Mouse (Mus musculus) left cerebral cortex, postnatal 4 days (tissue): ENCODE measurements around the gene Zdhhc5. TPM values are rescaled to one million over a fixed set of nuclear protein-coding genes. Genes with fewer than 3 reads are reported as not detected.

Experiments
- DNase-seq: peaks from one replicate; pipeline ENCODE4 v3.0.0-alpha.2; 2022
- intact Hi-C: fragments of 180-260 bp; cut with DNase I; formaldehyde crosslinking; loops from one replicate; pipeline ENCODE4 v1.15.1; 2025
- microRNA-seq: library from miRNA; unstranded; fragments of <30 nt; microRNA quantifications from one replicate; pipeline ENCODE4 v1.2.0, GENCODE M21; 2022
- total RNA-seq, 2 experiments: library from RNA; stranded (reverse); gene quantifications; 2 replicates each; pipeline ENCODE4 v1.2.3; 2021

The Zdhhc5 gene
- total RNA-seq, 2 experiments from 2014 or later: 34.2 to 34.8 TPM

DNA sequence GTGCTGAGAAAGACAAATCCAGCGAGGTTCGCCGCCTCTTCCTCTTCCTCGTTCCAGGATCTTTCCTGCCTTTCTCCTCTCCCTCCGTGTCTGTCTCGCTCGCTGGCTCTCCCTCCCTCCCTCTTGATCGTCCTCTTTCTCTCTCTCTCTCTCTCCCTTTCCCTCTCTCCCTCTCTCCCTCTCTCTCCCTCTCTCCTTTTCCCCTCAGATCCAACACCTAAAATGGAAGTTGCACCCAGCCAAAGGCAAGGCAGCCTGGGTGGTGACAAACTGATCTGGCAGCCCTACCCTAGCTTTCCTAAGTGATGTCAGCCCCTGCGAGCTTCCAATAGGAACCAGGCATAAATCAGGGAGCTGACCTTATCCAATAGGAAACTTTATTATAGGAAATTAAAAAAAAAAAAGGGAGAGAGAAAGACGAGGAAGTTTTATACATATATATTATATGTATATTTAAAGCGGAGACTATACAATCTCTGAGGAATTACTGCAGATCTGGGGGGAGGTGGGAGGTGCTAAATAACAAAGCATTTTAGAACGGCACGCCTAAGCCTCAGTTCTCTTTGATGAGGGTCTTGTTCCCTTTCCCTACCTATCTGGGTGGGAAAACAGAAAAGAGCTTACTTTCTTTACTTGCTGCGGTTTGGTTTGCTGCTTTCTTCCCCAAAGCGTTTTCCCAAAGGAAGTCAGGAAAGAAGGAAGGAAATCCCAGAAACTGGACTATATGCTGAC is 64.3 kb downstream of the Zdhhc5 start, which contains the start of gene Ctnnd1:
Gene Ctnnd1 (minus strand): TSS at position 302 of the 732 bp plus-strand sequence.
- intact Hi-C loops: no loop called here
- DNase-seq: peak; percentile 82

DNA sequence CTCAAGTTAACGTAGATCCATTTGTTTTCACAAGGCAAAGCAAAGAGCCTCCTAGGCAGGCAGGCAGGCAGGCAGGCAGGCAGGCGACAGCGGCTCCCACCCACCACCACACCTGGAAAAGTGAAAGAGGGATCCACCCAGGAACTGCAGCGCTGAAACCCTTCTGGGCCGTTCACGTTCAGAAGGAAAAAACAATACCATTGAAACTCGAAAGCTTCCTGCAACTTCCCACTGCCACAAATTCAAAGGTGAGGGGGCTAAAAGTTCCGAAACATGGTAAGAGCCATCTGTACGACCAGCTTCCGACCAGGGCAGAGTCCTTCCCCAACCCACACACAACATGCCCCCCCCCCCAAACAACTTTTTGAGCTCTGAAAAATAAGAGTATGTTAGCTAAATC is 65.3 kb downstream of the Zdhhc5 start:
- intact Hi-C loops: no loop called here
- no peak for DNase-seq

DNA sequence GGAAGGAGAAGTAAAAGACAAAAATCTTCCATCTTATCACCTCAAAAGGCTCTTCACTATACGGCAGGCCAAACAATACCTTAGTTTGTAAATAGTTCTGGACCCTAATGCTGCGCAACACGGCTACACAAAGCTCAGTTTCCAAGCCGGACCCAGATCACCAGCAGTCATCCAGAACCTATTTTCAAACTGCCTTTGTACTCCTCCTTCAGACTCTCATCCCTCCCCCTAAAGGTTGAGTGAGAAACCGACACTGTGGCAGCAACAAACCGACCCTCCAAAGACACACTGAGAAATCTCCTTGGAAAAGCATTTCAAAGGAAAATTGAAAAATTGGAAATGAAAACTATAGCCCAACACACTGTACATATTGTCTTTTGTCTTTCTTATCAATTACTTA is 66.6 kb downstream of the Zdhhc5 start:
- intact Hi-C loops: no loop called here
- DNase-seq: no peak

DNA sequence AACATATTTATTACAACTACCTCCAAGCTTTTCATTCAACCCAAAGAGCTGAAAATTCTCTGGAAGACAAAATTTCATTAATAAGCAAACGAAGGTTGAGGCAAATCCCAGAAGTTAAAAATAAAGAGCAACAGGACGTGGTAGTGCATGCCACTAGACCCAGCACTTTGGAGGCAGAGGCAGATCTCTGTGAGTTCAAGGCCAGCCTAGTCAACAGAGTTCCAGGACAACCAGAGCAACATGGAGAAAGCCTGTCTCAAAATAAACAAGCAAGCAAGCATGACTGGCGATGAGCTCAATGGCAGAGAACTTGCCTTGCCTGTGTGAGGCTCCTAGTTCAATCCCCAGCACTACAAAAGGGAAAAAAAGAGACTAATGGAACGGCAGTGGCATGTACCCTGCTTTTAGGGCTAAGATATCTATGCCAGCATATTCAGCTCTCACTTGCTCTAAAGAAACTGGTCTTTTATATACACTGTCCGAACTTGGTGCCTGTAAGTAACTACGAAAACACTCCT is 67.9 kb downstream of the Zdhhc5 start:
- no peak for DNase-seq
- intact Hi-C loops: no loop called here

DNA sequence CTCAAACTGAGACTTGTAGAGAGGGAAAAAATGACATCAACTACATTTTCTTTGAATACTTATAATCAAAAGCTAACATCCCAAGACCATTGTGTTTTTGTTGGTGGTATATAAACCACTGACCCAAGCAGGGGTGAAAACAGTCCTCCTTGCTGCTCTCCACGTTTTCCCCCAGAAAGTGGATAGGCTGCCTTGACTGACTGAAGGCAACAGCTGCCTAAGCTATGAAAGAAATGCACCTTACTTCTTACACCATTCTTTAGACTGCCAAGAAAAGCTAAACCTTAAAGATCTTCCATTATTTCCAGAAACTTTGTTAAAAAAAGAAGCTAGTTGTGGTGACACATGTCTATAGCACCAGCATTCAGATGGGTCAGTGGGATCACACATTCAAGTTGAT is 68.8 kb downstream of the Zdhhc5 start:
- DNase-seq: no peak
- intact Hi-C loops: no loop called here

DNA sequence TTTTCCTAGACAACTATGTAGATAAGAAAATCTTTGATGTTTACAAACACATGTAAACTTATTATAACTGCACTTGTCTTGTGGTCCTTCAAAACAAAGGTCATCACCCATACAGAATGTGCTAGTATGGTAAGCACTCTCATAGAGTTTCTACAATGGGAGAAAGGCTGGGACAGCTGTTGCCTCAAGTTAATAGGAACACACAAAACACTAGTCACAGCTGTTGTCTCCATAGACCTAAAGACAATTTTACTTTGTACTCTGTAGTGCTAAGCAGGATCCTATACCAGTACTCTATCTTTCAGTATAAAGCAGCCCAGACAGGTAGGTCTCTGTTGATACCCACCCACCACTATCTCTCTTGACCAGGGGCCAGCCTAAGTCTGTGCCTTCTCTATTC is 74.1 kb downstream of the Zdhhc5 start:
- no peak for DNase-seq
- intact Hi-C loops: no loop called here

DNA sequence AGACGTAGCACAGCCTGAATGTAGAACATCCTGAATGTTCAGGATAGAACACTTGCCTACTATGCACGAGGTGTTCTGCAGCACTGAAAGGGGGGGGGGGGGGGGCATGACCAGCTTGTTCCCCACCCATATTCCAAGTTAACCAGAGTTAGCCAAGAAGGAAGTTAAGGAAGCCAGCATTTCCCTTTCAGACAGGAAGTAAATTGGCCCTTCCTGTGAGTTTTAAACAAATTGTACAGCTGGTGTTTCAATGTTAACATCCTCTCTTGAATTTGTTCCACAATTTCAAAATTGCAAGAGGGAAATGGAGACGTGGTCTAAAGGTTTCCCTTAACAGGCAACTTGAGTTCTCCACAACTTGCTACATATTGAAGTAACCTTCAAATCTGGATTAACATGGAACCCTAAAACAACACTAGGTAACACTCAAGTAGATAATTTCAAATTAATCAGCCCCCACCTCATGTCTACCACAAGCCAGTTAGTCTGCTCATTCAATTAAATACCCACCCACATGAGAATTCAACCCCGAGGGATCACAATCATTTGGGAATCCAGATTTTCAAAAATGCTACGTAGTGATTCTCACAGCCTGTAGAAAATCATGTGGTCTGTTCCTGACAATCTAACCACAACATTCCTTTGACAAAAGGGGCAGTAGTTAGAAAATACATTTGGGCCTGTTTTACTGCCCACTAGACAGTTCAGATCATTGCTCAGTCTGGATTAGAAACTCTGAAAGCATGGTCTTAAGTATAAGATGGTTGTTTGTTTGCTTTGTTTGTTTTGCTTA is 76.4 kb downstream of the Zdhhc5 start:
- no peak for DNase-seq
- intact Hi-C loops: no loop called here

Small RNAs within 50 kb of the gene (microRNA-seq; reads per million reads assigned to microRNA genes)
- 10,092 reads per million, percentile 95 among the genes with 10 or more reads in this experiment for gene Mir130a

Other genes with a start within 250 kb of the Zdhhc5 start
- 10 to 100 TPM in 1 of 2 experiments, 1 to 10 TPM in 1; 9.3 to 10.3 TPM for gene Tfpi, start 238.4 kb downstream of the Zdhhc5 start, total RNA-seq
- gene Ctnnd1, start 64.4 kb downstream of the Zdhhc5 start, total RNA-seq: 10 to 100 TPM; 70.4 to 88.0 TPM
- not detected for gene Btbd18, start 56.1 kb downstream of the Zdhhc5 start, total RNA-seq
- 100 to 1,000 TPM in 1 of 2 experiments, 10 to 100 TPM in 1; 96.5 to 104 TPM for gene Selenoh, start 44.4 kb downstream of the Zdhhc5 start, total RNA-seq
- gene Gm28635, start 37.1 kb downstream of the Zdhhc5 start, total RNA-seq: 10 to 100 TPM; 11.7 to 13.7 TPM
- gene Med19, start 36.8 kb downstream of the Zdhhc5 start, total RNA-seq: 10 to 100 TPM; 42.5 to 45.3 TPM
- 100 to 1,000 TPM; 108 to 124 TPM for gene Tmx2, start 36.0 kb downstream of the Zdhhc5 start, total RNA-seq
- gene Clp1, start 12.2 kb upstream of the Zdhhc5 start, total RNA-seq: 1 to 10 TPM; 8.3 to 9.3 TPM
- gene Ypel4, start 18.9 kb upstream of the Zdhhc5 start, total RNA-seq: 10 to 100 TPM; 13.7 to 15.4 TPM
- gene Gm19426, start 28.5 kb upstream of the Zdhhc5 start, total RNA-seq: 1 to 10 TPM; 5.8 to 6.9 TPM
- gene Serping1, start 60.3 kb upstream of the Zdhhc5 start, total RNA-seq: 1 to 10 TPM; 5.6 to 6.2 TPM
- gene Ube2l6, start 83.6 kb upstream of the Zdhhc5 start, total RNA-seq: 1 to 10 TPM; 5.3 to 5.7 TPM
- gene Smtnl1, start 107.5 kb upstream of the Zdhhc5 start, total RNA-seq: not detected
- gene Timm10, start 111.8 kb upstream of the Zdhhc5 start, total RNA-seq: 10 to 100 TPM; 55.5 to 60.4 TPM
- 1 to 10 TPM in 1 of 2 experiments, under 1 TPM in 1; 0.46 to 1.3 TPM for gene Slc43a1, start 123.7 kb upstream of the Zdhhc5 start, total RNA-seq
- 10 to 100 TPM; 59.4 to 61.6 TPM for gene Rtn4rl2, start 171.5 kb upstream of the Zdhhc5 start, total RNA-seq
- 1 to 10 TPM; 3.4 to 5.6 TPM for gene Slc43a3, start 221.4 kb upstream of the Zdhhc5 start, total RNA-seq